Comparison of ENCODE assay signal across 17 mouse cellular contexts in the genomic region with DNA sequence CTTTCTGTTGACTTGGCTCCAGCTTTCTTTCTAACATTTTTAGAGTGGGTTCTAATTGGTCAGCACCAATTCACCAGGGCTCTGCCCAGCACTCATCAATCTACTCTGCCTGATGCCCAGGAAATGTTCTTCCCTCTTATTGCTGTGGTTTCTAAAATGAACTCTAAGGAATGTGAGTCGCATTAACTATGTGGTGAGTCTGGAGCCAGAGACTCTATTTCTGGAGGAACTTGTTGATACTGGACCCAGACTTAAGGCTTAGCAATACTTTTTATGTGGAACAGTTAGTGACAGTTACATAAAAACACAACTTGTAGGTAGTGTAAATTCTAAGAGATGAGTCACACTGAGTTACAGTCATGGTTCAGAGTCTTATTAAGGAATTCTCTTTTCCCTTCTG. TPM values are rescaled to one million over a fixed set of nuclear protein-coding genes. Genes with fewer than 3 reads are reported as not detected.
DNase-seq lines count a peak whose midpoint lies in the region.
"Had no signal": no experiment of that assay in that cellular context is flagged by ENCODE, and none has a peak within 500 bp of the region (broad histone marks: within the 10 kb centered on the region; RNA-seq: fewer than 3 reads in every experiment).

No protein-coding gene starts in this region.

- peak; percentile 36 to 49 for DNase-seq in frontal cortex, postnatal 36 days (ENCODE audit: low spot score in 2 of 2)
- no peak for DNase-seq in frontal cortex, postnatal 10 days (ENCODE audit: low spot score in 2 of 2)
- DNase-seq in 3134 (ENCODE audit: extremely low read depth, insufficient read length, low spot score) = peak; percentile 15
- peak; percentile 62 for DNase-seq in Muller cell, postnatal 12 days (ENCODE audit: inconsistent ontology term)
- peak; percentile 45 for DNase-seq in fibroblast of lung, adult 2 months (ENCODE audit: low read depth)
- DNase-seq in thymus, postnatal 0 days (ENCODE audit: low spot score) = no peak
- no peak for DNase-seq in kidney, postnatal 36 days
- DNase-seq: adrenal gland, postnatal 14 days; cerebellum, adult 18-20 months; cerebellum, postnatal 10 days; gastrocnemius, postnatal 25 days; heart, adult 18-20 months; heart, postnatal 4 days; kidney, adult 8-10 months; layer of hippocampus, adult 9-11 months; lung, embryonic 14.5 days; thymus, postnatal 14 days had no signal

RNA-seq across cellular contexts. Expression of a gene that starts 43.2 kb away (rescaled TPM):
- polyA plus RNA-seq in thymus, postnatal 0 days (2015; fragmentation: Nextera tagmentation; extraction: Ambion mirVana) = 221 and 276 TPM in 2 replicates

RNA-seq across cellular contexts. Expression of a gene that starts 47.8 kb away (rescaled TPM):
- 8.9 and 10.0 TPM in 2 replicates for polyA plus RNA-seq in thymus, postnatal 0 days (2015; fragmentation: Nextera tagmentation; extraction: Ambion mirVana)

Comparison
In these comparisons a context has a peak if more than half of its experiments do, and no peak if none do; other contexts are left out.
1. DNase-seq: peak in frontal cortex, postnatal 36 days (2 of 2), 3134 (single experiment), Muller cell, postnatal 12 days (single experiment) and fibroblast of lung, adult 2 months (single experiment); none in frontal cortex, postnatal 10 days (0 of 2), thymus, postnatal 0 days (single experiment) and kidney, postnatal 36 days (0 of 2).